Mouse (Mus musculus) urinary bladder, postnatal 36 days (tissue): ENCODE measurements around the gene Ifitm3.
"Not testable (repeated sequence)": the region's sequence is repeated elsewhere in the genome, so short reads cannot be mapped to it uniquely, and the experiment has no call there.

Experiments
- DNase-seq, 2 experiments: peaks; one replicate each; pipeline ENCODE4 v3.0.0; 2022; ENCODE audit warnings: low spot score in 2 of 2, mixed read lengths in 1 of 2

Gene Ifitm3

GRCm38 (mm10) chr7:141032458-141033167 is 22.0 kb upstream of the Ifitm3 start:
- no peak for DNase-seq

GRCm38 (mm10) chr7:141030390-141030789 is 19.8 kb upstream of the Ifitm3 start:
- no peak for DNase-seq

GRCm38 (mm10) chr7:141028831-141029230 is 18.3 kb upstream of the Ifitm3 start, which contains the start of gene Gm17387:
TSS of gene Gm17387 (plus strand) at chr7:141029131.
- no peak for DNase-seq

DNA sequence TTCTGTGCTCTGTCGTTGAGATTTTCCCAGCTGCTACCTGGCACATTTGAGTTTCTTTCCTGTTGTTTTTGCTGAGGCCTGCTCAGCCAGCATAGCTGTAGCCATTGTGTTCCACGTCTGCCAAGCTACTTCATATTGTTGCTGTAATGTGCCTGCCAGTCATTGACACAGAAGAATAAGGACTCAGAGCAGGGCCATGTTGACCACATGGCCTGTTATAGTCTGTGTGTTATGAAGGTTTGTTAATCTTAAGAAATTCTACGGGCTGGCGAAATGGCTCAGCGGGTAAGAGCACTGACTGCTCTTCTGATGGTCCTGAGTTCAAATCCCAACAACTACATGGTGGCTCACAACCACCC is 16.1 kb upstream of the Ifitm3 start:
- DNase-seq = no peak

DNA sequence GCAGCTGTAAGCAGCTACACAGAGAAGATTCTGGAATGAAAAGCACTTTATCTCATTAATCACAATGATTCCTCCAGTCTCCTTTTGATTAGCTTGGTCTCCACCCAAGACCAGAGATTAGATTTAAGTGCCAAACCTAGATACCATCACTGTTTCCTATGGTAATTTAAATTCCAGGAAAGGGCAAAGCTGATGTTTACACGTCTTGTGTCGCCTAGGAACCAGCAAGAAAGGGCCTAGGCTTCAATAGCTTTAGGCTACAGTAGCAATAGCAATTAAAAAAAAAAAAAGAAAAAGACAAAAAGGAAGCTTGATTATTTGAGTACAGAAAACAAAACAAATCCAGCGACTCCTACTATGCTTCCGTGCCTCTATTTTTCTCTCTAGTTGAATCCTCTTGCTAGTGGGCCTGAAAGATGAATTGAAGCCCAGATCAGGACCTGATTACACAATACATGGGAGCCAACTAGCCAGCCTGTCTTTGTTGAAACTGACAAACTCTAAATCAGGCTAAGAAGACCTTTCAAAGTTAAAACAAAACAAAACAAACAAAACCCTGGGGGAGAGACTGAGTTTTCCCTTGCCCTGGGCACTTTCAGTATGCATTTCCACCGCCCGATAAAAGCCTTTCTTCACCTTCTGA is 15.6 kb upstream of the Ifitm3 start:
- no peak for DNase-seq

DNA sequence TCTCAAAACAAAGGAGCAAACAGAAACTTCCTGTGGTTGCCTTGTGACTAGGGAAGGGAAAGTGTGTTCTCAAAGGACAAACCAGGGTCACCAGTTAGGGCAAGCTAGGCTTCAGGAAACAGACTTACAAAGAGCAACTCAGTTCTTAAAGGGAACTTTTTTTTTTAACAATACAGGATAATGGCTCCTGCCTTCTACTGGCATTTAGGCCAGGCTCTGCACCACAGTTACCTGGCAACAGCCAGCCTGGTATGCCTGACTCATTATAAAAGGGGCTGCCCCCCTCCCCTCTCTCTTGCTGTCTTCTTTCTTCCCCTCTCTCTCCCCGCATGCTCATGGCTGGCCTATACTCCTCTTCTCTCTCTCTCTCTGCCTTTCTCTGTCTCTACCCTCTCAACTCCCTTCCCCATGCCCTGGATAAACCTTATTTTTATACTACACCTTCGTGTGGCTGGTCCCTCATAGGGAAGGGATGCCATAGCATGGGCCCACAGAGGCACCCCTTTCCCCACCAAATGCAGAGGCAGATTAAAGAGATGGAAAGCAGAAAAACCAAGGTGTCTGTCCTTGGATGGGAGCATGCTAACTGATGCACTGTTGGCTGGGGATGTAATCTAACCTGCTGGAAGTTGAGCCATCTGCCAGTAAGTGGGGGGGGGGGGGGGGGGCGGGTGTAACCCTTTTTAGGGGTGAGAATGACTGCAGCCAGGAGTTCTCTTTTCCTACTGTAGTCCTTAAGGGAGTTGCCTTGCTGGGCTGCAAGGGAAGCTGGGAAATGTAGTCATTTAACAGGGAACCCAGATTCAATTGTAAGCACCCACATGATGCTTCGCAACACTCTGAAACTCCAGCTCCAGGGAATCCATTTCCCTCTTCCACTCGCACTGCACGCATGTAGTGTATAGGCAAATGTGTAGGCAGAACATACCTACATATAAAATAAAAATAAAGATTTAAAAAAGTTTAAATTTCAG is 14.6 kb upstream of the Ifitm3 start:
- no peak for DNase-seq

- DNase-seq = no peak
Measured at GRCm38 (mm10) chr7:141021489-141022449, 11.2 kb upstream of the Ifitm3 start.

DNA sequence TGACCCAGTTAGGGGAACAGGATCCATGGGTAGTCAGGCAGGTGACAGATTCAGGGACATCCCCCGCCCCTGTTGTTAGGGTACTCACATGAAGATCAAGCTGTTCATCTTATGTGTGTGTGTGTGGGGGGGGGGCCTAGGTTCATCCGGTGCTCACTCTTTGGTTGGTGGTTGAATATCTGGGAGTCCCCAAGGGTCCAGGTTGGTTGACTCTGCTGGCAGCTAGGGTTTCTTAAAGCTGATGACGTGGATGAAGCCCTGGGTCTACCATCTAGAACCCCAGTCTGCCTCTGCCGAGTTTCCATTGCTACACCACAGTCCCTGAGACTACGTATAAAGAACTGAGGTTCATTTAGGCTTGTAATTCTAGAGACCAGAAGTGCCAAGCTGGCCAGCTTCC is 8.5 kb upstream of the Ifitm3 start:
- DNase-seq = no peak

GRCm38 (mm10) chr7:141017824-141018223 is 7.3 kb upstream of the Ifitm3 start, which contains the start of gene Ifitm6:
TSS of gene Ifitm6 (minus strand) at chr7:141017924.
- not testable (repeated sequence) for DNase-seq

GRCm38 (mm10) chr7:141016707-141017697 is 6.4 kb upstream of the Ifitm3 start:
- no peak for DNase-seq

GRCm38 (mm10) chr7:141011238-141011770 is 734 bp upstream of the Ifitm3 start:
- DNase-seq = no peak

DNA sequence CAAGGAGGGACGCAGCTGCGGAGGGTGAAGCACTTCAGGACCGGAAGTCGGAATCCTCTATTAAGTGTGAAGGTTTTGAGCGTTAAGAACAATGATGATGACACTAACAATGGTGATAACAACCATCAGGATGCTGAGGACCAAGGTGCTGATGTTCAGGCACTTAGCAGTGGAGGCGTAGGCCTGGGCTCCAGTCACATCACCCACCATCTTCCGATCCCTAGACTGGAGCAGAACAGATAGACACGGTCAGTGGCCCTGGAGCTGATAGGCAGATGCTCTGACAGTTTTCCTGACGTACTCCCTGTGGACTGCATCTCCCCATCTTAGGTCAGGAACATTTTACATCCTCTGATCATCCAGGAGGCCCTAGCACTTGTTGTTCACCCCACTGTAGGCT is 905 bp downstream of the Ifitm3 start:
- no peak for DNase-seq

- peak; percentile 60 to 82 for DNase-seq
Measured at GRCm38 (mm10) chr7:141008938-141009660, 1.5 kb downstream of the Ifitm3 start.

DNA sequence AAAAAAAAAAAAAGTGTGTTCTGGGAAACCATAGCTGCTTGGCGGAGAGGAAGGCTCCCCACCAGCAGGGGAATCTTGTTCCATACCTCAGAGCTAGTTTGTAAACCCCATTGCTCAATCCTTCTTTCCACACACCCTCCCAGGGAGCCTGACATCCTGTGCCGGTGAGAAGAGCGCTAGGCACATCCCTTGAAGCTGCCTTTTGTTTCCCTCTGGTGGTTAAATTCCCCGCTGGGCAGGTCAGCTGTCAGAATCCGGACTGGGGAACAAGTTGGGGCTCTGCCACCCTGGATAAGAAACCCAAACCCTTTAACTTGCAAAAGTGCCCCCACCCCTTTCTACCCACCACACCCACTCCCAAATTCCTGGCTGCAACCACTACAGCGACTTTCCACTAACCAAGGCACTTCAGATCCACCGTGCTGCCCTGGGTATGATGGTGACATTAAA is 2.2 kb downstream of the Ifitm3 start:
- DNase-seq = peak; percentile 24 to 50

- DNase-seq = peak in 1 of 2 experiments; percentile 61
Measured at GRCm38 (mm10) chr7:141006914-141007313, 3.7 kb downstream of the Ifitm3 start.

- no peak for DNase-seq
Measured at GRCm38 (mm10) chr7:141006446-141006845, 4.1 kb downstream of the Ifitm3 start.

- no peak for DNase-seq
Measured at GRCm38 (mm10) chr7:141003248-141004010, 7.1 kb downstream of the Ifitm3 start.
